Mouse (Mus musculus) heart, postnatal 0 days (tissue): ENCODE data around the gene Setd3.

Experiments
- CTCF ChIP-seq: IDR thresholded peaks from 2 replicates; pipeline ENCODE4 v1.5.1; 2016; ENCODE audit warnings: antibody characterized with exemption, control low read depth, low read depth
- EP300 ChIP-seq: IDR thresholded peaks from 2 replicates; pipeline ENCODE4 v1.6.1; 2016; ENCODE audit warnings: antibody characterized with exemption, low read depth

DNA sequence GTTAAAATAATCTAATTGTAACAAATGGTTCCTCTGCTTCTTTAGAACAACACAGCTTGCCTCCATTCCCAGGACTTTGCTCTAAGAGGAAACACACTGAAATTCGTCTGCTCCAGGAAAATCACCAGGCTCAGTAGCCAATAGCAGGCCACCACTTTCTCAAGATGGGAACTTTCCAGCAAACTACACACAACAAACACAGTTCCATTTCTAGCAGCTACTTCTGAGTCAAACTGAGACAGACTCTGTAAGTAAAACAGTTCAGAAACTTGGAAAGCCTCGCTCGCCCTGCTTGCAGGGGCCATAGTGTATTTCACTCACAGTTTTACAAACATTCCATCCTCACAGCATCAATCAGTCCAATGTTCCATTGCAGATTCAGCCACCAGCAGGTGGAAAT is 2.7 kb downstream of the Setd3 start:
- no peak for TF ChIP-seq EP300
- TF ChIP-seq CTCF: no peak
